Mouse (Mus musculus) limb, embryonic 14.5 days (tissue): ENCODE data around the gene Prdx5. TPM values are rescaled to one million over a fixed set of nuclear protein-coding genes. Genes with fewer than 3 reads are reported as not detected.
"Not testable (repeated sequence)": the region's sequence is repeated elsewhere in the genome, so short reads cannot be mapped to it uniquely, and the experiment has no call there.

ENCODE experiments used
- ATAC-seq: fragments of 200-750 bp; cut with Nextera tagmentation; 2 replicates; pipeline ENCODE4 v1.8.0; 2017; ENCODE audit warnings: low read depth, moderate number of reproducible peaks, moderate TSS enrichment; ENCODE audit not compliant: low FRiP score
- DNase-seq: peaks from one replicate; pipeline ENCODE4 v3.0.0-alpha.2; 2015; ENCODE audit warnings: low spot score
- H3K27ac ChIP-seq: fragments of 300-500 bp; sonication (generic); replicated peaks from 2 replicates; pipeline ENCODE4 v1.5.1; 2014; ENCODE audit warnings: low read depth, mild to moderate bottlenecking, low read length, moderate library complexity, mixed read lengths
- H3K27me3 ChIP-seq: fragments of 300-500 bp; sonication (generic); 2 replicates; pipeline ENCODE4 v1.6.1; 2014; ENCODE audit warnings: low read length, mixed read lengths; ENCODE audit not compliant: control insufficient read depth, insufficient read depth
- H3K36me3 ChIP-seq: fragments of 300-500 bp; sonication (generic); 2 replicates; pipeline ENCODE4 v1.6.1; 2014; ENCODE audit warnings: mild to moderate bottlenecking, low read length, moderate library complexity, mixed read lengths; ENCODE audit not compliant: control insufficient read depth, insufficient read depth
- H3K4me1 ChIP-seq: fragments of 300-500 bp; sonication (generic); 2 replicates; pipeline ENCODE4 v1.6.1; 2014; ENCODE audit warnings: antibody characterized with exemption, low read length, mixed read lengths; ENCODE audit not compliant: control insufficient read depth, insufficient read depth
- H3K4me2 ChIP-seq: fragments of 300-500 bp; sonication (generic); replicated peaks from 2 replicates; pipeline ENCODE4 v1.6.1; 2014; ENCODE audit warnings: low read depth, mild to moderate bottlenecking, low read length, moderate library complexity; ENCODE audit not compliant: severe bottlenecking
- H3K4me3 ChIP-seq: fragments of 300-500 bp; sonication (generic); replicated peaks from 2 replicates; pipeline ENCODE4 v1.5.1; 2014; ENCODE audit warnings: low read length
- H3K9ac ChIP-seq: fragments of 300-500 bp; sonication (generic); 2 replicates; pipeline ENCODE4 v1.6.1; 2014; ENCODE audit warnings: mild to moderate bottlenecking, low read depth, low read length, moderate library complexity; ENCODE audit not compliant: severe bottlenecking
- H3K9me3 ChIP-seq: fragments of 300-500 bp; sonication (generic); 2 replicates; pipeline ENCODE4 v1.6.1; 2016; ENCODE audit warnings: low read length; ENCODE audit not compliant: control insufficient read depth
- POLR2A ChIP-seq: fragments of 200-500 bp; IDR thresholded peaks from 2 replicates; pipeline ENCODE4 v1.8.0; 2012; ENCODE audit warnings: inconsistent platforms, mild to moderate bottlenecking, moderate library complexity, borderline replicate concordance; ENCODE audit not compliant: insufficient read depth, insufficient read length; ENCODE audit errors: extremely low read depth
- WGBS: fragments of 180-500 bp; shearing (Covaris S2); extraction: QIAGEN DNeasy Blood & Tissue Kit; methylation state at CpG from one replicate; pipeline ENCODE4 v1.1.7; 2014; 5-methylcytosine and 5-hydroxymethylcytosine counted together
- polyA plus RNA-seq, 2 experiments: library from polyadenylated mRNA; depleted of rRNA in 1 of 2; stranded (reverse) in 1 of 2; unstranded in 1 of 2; fragments of >200 nt; fragmentation: Nextera tagmentation in 1 of 2; extraction: Ambion mirVana in 1 of 2; gene quantifications; 2 replicates each; pipeline versions ENCODE4 v1.2.1 to v1.2.3; 2012 to 2014

Gene Prdx5
- polyA plus RNA-seq, 2 experiments = 173 to 269 TPM

DNA sequence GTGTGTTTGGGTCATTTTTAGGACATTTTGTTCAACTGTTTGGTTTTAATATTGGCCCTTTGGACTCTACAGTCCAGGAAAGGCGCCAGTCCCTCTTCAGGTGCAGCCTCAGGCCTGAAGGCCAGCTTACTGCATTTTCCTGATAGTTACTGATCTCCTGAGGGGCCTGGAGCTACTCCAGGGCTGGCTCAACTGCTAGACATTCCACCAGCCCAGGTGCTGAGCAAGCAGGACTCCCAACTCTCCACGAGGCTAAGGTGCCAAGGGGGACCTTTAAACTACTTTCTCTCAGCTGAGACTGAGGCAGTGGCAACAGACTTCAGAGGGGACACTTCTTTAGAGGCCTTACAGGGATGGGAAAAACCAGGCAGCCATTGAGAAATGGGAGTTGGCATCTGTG is 5.1 kb downstream of the Prdx5 start:
- no peak for TF ChIP-seq POLR2A
- no peak for ATAC-seq
- H3K4me2 ChIP-seq = no peak overlapping the region
- H3K36me3 ChIP-seq = peaks cover 22% of the 10 kb centered on the region; the same call in 1 of the 2 replicates
- peaks cover 12% of the 10 kb centered on the region for H3K4me1 ChIP-seq
- H3K9ac ChIP-seq = no peak overlapping the region
- WGBS = 77% methylated on average over 2 of the region's 2 CpGs
- DNase-seq = no peak
- H3K27me3 ChIP-seq = no peaks in the 10 kb centered on the region
- H3K4me3 ChIP-seq = no peak overlapping the region
- no peak overlapping the region for H3K27ac ChIP-seq
- H3K9me3 ChIP-seq = no peaks in the 10 kb centered on the region

DNA sequence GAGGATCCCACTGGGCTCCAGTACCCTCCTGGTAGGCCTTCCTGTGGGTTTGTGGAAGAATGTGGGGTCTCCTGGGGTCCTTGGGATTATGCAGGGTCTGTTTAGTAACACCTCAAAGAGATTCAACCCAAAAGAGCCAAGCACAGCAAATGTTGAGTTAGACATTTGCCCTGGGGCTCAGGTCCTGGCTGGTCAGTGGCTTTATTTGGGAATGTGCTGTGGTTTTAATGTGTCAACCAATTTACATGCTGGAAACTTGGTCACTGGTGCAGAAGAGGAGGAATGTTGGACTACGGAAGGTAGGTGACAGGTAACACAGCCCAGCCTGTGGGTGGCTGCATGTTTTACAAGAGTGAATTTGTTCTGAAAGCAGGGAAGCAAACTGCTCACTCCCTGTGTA is 6.9 kb downstream of the Prdx5 start:
- ATAC-seq (no peak), DNase-seq (no peak)
- 82% methylated on average over 1 of the region's 1 CpGs for WGBS
- Histone ChIP-seq H3K36me3 (peaks cover 22% of the 10 kb centered on the region; the same call in 1 of the 2 replicates), H3K4me3 (no peak overlapping the region), H3K27me3 (no peaks in the 10 kb centered on the region), H3K27ac (no peak overlapping the region), H3K4me2 (no peak overlapping the region), H3K9ac (no peak overlapping the region), H3K4me1 (peaks cover 7% of the 10 kb centered on the region), H3K9me3 (no peaks in the 10 kb centered on the region)
- no peak for TF ChIP-seq POLR2A

DNA sequence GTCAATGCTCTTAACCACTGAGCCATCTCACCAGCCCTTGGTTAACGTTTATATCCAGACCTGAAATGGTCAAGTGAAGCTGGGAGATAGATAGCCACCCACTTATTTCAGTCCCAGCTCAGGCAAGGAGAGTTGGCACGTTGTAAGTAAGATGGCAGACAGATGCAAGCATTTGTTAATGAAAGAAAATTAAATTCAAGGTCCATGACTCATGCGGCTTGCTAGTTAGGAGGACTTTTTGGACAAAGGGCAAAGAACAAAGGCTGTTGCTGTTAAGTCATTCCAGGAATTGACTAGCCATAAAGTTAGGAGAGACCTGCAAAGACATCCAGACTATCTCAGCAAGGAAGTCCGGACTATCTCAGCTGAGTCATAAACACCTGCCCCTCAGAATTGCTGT is 10.3 kb downstream of the Prdx5 start:
- H3K4me3 ChIP-seq = no peak overlapping the region
- no peak overlapping the region for H3K4me2 ChIP-seq
- no peaks in the 10 kb centered on the region for H3K4me1 ChIP-seq
- no peaks in the 10 kb centered on the region for H3K9me3 ChIP-seq
- DNase-seq (no peak), ATAC-seq (no peak)
- no peak overlapping the region for H3K9ac ChIP-seq
- no peaks in the 10 kb centered on the region for H3K36me3 ChIP-seq
- TF ChIP-seq POLR2A = no peak
- H3K27me3 ChIP-seq = no peaks in the 10 kb centered on the region
- WGBS = 81% methylated on average over 4 of the region's 4 CpGs
- H3K27ac ChIP-seq = no peak overlapping the region

DNA sequence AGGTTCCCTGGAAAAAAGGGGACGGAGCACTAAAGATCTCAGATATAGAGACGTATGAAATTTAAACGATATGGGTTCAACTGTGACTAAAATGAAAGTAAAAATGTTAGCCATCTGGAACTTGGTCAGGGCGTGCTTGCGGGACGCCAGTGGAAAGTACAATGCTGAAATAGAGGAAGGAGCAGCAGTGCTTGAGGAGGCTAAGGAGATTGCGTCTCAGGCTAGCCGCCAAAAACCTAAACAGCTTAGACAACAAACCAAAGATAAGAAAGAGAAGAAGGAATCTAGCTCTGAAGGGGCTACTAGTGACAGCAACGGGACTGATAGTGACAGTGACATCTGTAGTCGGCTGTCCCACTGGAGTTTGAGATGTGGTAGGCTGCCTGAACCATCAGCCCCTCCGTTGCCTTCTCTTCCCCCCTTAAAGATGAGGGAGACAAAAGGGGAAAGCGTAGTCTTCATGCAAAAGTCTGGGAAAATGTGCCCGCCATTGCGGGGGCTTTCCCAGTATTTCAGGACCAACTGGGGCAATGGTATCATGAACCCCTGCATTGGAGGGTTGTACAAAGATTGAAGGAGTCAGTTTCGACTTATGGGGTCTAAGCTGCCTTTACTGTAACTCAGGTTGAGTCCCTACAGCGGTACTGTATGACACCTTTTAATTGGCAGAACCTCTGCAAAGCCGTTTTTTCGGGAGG is 14.1 kb downstream of the Prdx5 start:
- not testable (repeated sequence) for ATAC-seq, H3K27ac ChIP-seq

DNA sequence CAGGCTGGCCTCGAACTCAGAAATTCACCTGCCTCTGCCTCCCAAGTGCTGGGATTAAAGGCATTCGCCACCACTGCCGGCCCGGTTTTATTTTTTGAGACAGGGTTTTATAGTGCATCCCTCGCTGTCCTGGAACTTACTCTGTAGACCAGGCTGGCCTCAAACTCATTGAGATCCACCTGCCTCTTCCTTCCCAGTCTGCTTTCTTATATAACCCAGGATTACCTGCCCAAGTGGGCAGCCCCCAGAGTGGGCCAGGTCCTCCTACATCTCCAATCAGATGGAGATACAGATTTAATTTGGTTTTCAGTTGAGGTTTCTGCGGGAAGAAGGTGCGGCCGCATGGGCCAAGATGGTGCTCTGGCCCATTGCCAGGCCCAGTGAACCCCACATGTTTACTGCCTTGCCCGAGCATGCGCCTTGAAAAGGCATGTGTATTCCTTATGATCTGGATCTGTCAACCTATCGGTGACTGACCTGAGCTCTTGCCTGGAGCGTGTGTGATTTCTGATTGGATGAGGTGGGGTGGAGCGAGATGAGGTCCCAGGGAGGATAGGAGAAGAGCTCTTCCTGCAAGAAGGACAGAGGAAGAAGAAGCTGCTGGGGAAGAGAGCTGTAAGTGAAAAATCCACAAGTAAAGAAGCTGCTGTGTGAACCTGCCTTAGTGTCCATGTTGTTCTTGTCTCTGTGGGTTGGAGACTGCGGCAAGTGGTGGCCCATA is 16.0 kb downstream of the Prdx5 start:
- H3K36me3 ChIP-seq = no peaks in the 10 kb centered on the region
- H3K9me3 ChIP-seq = no peaks in the 10 kb centered on the region
- 89% methylated on average over 14 of the region's 14 CpGs for WGBS
- no peak overlapping the region for H3K9ac ChIP-seq
- H3K4me2 ChIP-seq = no peak overlapping the region
- no peak overlapping the region for H3K27ac ChIP-seq
- ATAC-seq (no peak), DNase-seq (no peak)
- H3K4me3 ChIP-seq = no peak overlapping the region
- H3K27me3 ChIP-seq = no peaks in the 10 kb centered on the region
- no peak for TF ChIP-seq POLR2A
- H3K4me1 ChIP-seq = no peaks in the 10 kb centered on the region

More for the DNA sequence above, 14.1 kb downstream of the Prdx5 start:
- not testable (repeated sequence) for H3K9ac ChIP-seq, DNase-seq, H3K4me3 ChIP-seq, H3K36me3 ChIP-seq, H3K4me1 ChIP-seq, H3K9me3 ChIP-seq, H3K4me2 ChIP-seq, H3K27me3 ChIP-seq
- 88% methylated on average over 18 of the region's 18 CpGs for WGBS

DNA sequence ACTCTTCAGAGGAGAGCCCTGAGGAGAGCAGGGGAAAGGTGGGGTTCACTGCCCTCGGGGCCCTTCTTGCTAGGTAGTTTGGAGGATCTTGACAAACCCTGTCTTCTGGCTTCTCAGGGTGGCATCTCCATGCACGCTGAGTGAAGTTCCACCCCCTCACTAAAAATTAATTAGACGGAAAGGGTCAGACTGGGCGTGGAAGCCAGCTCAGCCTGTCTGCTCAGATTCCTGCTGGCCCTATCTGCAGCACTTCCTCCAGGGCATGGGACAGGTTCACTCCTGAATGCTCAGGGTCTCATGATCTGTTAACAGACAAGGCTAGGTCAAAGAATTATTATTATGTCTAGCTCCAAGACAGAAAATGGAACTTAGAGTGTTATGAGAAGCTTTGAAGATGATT is 17.4 kb downstream of the Prdx5 start:
- no peak overlapping the region for H3K9ac ChIP-seq
- H3K27me3 ChIP-seq = no peaks in the 10 kb centered on the region
- no peak for DNase-seq
- no peak for TF ChIP-seq POLR2A
- no peaks in the 10 kb centered on the region for H3K4me1 ChIP-seq
- H3K4me2 ChIP-seq = no peak overlapping the region
- WGBS = 56% methylated on average over 4 of the region's 4 CpGs
- no peak overlapping the region for H3K4me3 ChIP-seq
- no peak overlapping the region for H3K27ac ChIP-seq
- H3K36me3 ChIP-seq = no peaks in the 10 kb centered on the region
- no peak for ATAC-seq
- H3K9me3 ChIP-seq = no peaks in the 10 kb centered on the region
